Mouse (Mus musculus): ENCODE results near the gene Atp5c1. TPM values are rescaled to one million over a fixed set of nuclear protein-coding genes. Genes with fewer than 3 reads are reported as not detected.
A peak's percentile ranks its signal among the peaks of the same experiment; 100 is the strongest.

The Atp5c1 gene
- polyA plus RNA-seq, 2 experiments = 334 to 578 TPM

DNA sequence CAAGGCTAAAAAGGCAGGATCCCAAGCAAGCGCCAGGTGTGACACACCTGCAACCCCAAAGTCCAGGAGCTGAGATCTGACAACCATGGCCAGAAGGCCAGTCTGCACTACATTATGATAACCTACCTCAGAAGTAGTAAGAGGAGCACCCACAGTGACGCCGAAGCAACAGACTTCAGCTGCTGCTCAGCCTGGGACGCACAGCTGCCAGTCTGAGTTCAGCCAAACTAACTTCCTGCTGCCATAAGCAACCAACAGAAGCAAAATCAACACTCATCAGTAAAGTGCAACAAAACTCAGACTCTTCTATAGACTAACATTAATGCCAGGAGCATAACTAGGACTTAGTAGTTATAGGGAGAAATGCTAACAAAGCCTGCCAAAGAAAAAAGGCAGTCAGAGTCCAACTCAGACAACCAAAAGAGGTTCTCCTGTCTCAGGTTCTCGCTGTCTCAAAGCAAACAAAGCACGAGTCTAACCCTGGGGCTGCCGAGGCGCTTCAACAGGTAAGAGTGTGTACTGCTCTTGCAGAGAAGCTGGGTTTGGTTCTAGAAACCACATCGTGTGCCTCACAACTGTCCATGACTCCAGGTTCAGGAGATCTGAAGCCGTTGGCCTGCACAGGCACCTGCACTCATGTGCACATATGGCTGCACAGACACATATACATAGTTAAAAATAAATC, 65.2 kb downstream of the Atp5c1 start:
- TF ChIP-seq POLR2A (IDR thresholded peaks at IDR 0.05; ENCODE audit: borderline replicate concordance, extremely low read depth, insufficient read depth, insufficient read length) = no peak
- H3K27me3 ChIP-seq (ENCODE audit: control insufficient read depth, insufficient read depth, low read length) = no peaks in the 10 kb centered on the region
- no peak overlapping the region for H3K9ac ChIP-seq (ENCODE audit: low read depth, low read length, severe bottlenecking)
- H3K4me2 ChIP-seq (replicated peaks; ENCODE audit: low read depth, low read length, severe bottlenecking) = no peak overlapping the region
- WGBS = 84% methylated on average over 10 of the region's 10 CpGs
- H3K27ac ChIP-seq (replicated peaks; ENCODE audit: low read depth, low read length) = no peak overlapping the region
- DNase-seq (ENCODE audit: low spot score) (no peak), ATAC-seq (ENCODE audit: low FRiP score, low read depth) (no peak)
- H3K36me3 ChIP-seq (ENCODE audit: control insufficient read depth, insufficient read depth, low read length) = no peaks in the 10 kb centered on the region
- H3K4me3 ChIP-seq (replicated peaks; ENCODE audit: low read length) = no peak overlapping the region
- H3K4me1 ChIP-seq (ENCODE audit: control insufficient read depth, insufficient read depth, low read length) = no peaks in the 10 kb centered on the region
- H3K9me3 ChIP-seq (ENCODE audit: control insufficient read depth, low read length) = no peaks in the 10 kb centered on the region

DNA sequence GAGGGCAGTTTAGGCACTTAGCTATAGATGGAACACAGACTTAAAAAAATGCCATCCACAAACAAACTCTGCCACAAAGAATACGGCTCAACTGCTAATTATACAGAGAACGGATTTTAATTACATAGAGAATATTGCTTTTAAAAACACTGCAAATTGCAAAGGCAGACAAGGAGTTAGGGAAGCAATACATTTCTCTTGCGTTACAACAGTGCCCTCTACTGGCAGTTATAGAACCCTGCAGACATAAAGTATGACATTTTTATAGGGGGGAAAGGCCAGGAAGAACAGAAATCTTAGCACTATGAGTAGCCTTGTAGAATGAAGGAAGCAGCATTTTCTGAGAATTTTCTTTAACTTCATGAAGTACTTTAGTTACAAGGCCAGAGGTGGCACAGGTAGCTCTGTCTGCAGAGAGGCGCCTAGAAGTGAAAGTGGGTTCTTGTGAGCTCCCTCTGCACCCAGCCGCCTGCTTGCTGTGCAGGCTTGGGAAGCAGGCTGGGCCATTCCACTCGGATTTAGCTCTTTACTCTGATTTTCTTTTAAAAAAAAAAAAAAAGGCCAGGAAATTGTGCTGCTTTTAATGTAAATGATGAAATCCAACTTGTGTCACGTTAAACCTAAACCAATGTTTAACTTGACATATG, 69.9 kb downstream of the Atp5c1 start:
- Histone ChIP-seq H3K27me3 (ENCODE audit: control insufficient read depth, insufficient read depth, low read length) (no peaks in the 10 kb centered on the region), H3K9ac (ENCODE audit: low read depth, low read length, severe bottlenecking) (no peak overlapping the region), H3K36me3 (ENCODE audit: control insufficient read depth, insufficient read depth, low read length) (no peaks in the 10 kb centered on the region), H3K4me2 (replicated peaks; ENCODE audit: low read depth, low read length, severe bottlenecking) (no peak overlapping the region), H3K4me3 (replicated peaks; ENCODE audit: low read length) (no peak overlapping the region), H3K4me1 (ENCODE audit: control insufficient read depth, insufficient read depth, low read length) (no peaks in the 10 kb centered on the region), H3K9me3 (ENCODE audit: control insufficient read depth, low read length) (no peaks in the 10 kb centered on the region), H3K27ac (replicated peaks; ENCODE audit: low read depth, low read length) (no peak overlapping the region)
- TF ChIP-seq POLR2A (IDR thresholded peaks at IDR 0.05; ENCODE audit: borderline replicate concordance, extremely low read depth, insufficient read depth, insufficient read length) = no peak
- ATAC-seq (ENCODE audit: low FRiP score, low read depth) (0 out of 2 replicates have a peak, but pooled peaks have one; percentile 37), DNase-seq (ENCODE audit: low spot score) (peak; percentile 51)
- 29% methylated on average over 7 of the region's 7 CpGs for WGBS

DNA sequence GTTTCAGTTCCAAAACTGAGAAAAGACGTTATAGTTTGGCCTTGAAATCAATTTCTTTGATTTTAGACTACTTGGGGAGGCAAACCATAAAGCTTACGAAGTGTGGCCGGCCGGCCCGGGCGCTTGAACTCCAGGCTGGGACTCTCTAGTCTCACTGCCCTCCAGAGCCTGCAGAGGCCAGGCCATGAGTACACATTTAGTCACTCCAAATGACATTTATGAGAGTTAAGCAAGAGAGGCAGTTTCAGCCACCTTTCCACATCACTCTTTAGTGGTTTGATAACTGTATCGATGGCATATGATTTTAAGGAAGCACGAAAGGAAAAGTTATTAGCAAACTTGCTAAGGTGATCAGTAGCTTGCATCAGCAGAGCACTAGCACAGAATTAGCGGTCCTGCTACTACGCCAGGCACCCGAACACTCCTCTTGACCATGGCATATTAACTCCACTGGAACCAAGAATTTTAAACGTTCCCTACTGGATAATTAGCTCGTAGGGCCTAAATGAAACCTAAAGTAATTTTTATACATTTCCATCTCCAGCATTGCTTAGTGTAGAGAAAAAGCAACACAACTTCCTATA, 70.5 kb downstream of the Atp5c1 start:
- no peak overlapping the region for H3K4me3 ChIP-seq (replicated peaks; ENCODE audit: low read length)
- no peak overlapping the region for H3K27ac ChIP-seq (replicated peaks; ENCODE audit: low read depth, low read length)
- H3K27me3 ChIP-seq (ENCODE audit: control insufficient read depth, insufficient read depth, low read length) = no peaks in the 10 kb centered on the region
- no peaks in the 10 kb centered on the region for H3K4me1 ChIP-seq (ENCODE audit: control insufficient read depth, insufficient read depth, low read length)
- WGBS = 57% methylated on average over 13 of the region's 13 CpGs
- no peak overlapping the region for H3K4me2 ChIP-seq (replicated peaks; ENCODE audit: low read depth, low read length, severe bottlenecking)
- no peak for DNase-seq (ENCODE audit: low spot score)
- no peak for ATAC-seq (ENCODE audit: low FRiP score, low read depth)
- no peak for TF ChIP-seq POLR2A (IDR thresholded peaks at IDR 0.05; ENCODE audit: borderline replicate concordance, extremely low read depth, insufficient read depth, insufficient read length)
- no peaks in the 10 kb centered on the region for H3K9me3 ChIP-seq (ENCODE audit: control insufficient read depth, low read length)
- no peaks in the 10 kb centered on the region for H3K36me3 ChIP-seq (ENCODE audit: control insufficient read depth, insufficient read depth, low read length)
- no peak overlapping the region for H3K9ac ChIP-seq (ENCODE audit: low read depth, low read length, severe bottlenecking)

GRCm38 (mm10) chr2:10008593-10008992, 71.7 kb downstream of the Atp5c1 start:
- no peak overlapping the region for H3K9ac ChIP-seq (ENCODE audit: low read depth, low read length, severe bottlenecking)
- DNase-seq (ENCODE audit: low spot score) (no peak), ATAC-seq (ENCODE audit: low FRiP score, low read depth) (no peak)
- H3K27me3 ChIP-seq (ENCODE audit: control insufficient read depth, insufficient read depth, low read length) = no peaks in the 10 kb centered on the region
- 87% methylated on average over 4 of the region's 4 CpGs for WGBS
- no peaks in the 10 kb centered on the region for H3K9me3 ChIP-seq (ENCODE audit: control insufficient read depth, low read length)
- H3K27ac ChIP-seq (replicated peaks; ENCODE audit: low read depth, low read length) = no peak overlapping the region
- no peak for TF ChIP-seq POLR2A (IDR thresholded peaks at IDR 0.05; ENCODE audit: borderline replicate concordance, extremely low read depth, insufficient read depth, insufficient read length)
- no peaks in the 10 kb centered on the region for H3K4me1 ChIP-seq (ENCODE audit: control insufficient read depth, insufficient read depth, low read length)
- no peak overlapping the region for H3K4me3 ChIP-seq (replicated peaks; ENCODE audit: low read length)
- no peak overlapping the region for H3K4me2 ChIP-seq (replicated peaks; ENCODE audit: low read depth, low read length, severe bottlenecking)
- no peaks in the 10 kb centered on the region for H3K36me3 ChIP-seq (ENCODE audit: control insufficient read depth, insufficient read depth, low read length)

Other genes starting within 250 kb of the Atp5c1 start
- gene 4930412O13Rik, start 199.3 kb downstream of the Atp5c1 start, polyA plus RNA-seq (2012; rRNA removed) = 0.38 and 0.64 TPM in 2 replicates
- not detected in 2 replicates for gene 4930412O13Rik, start 199.3 kb downstream of the Atp5c1 start, polyA plus RNA-seq (2014; fragmentation: Nextera tagmentation; extraction: Ambion mirVana)
- not detected in 2 replicates for gene 9230102O04Rik, start 191.0 kb downstream of the Atp5c1 start, polyA plus RNA-seq (2012; rRNA removed)
- not detected in 2 replicates for gene 9230102O04Rik, start 191.0 kb downstream of the Atp5c1 start, polyA plus RNA-seq (2014; fragmentation: Nextera tagmentation; extraction: Ambion mirVana)
- 6.4 and 6.9 TPM in 2 replicates for gene Gata3, start 190.5 kb downstream of the Atp5c1 start, polyA plus RNA-seq (2012; rRNA removed)
- 27.0 and 29.4 TPM in 2 replicates for gene Gata3, start 190.5 kb downstream of the Atp5c1 start, polyA plus RNA-seq (2014; fragmentation: Nextera tagmentation; extraction: Ambion mirVana)
- gene Taf3, start 31.9 kb downstream of the Atp5c1 start, polyA plus RNA-seq (2012; rRNA removed) = 8.4 and 9.2 TPM in 2 replicates
- gene Taf3, start 31.9 kb downstream of the Atp5c1 start, polyA plus RNA-seq (2014; fragmentation: Nextera tagmentation; extraction: Ambion mirVana) = 12.4 and 14.5 TPM in 2 replicates
- 11.0 and 18.5 TPM in 2 replicates for gene Kin, start 83 bp upstream of the Atp5c1 start, polyA plus RNA-seq (2012; rRNA removed)
- gene Kin, start 83 bp upstream of the Atp5c1 start, polyA plus RNA-seq (2014; fragmentation: Nextera tagmentation; extraction: Ambion mirVana) = 25.3 and 27.4 TPM in 2 replicates
- 0.27 and 0.43 TPM in 2 replicates for gene Itih2, start 50.9 kb upstream of the Atp5c1 start, polyA plus RNA-seq (2012; rRNA removed)
- 0.19 TPM in 1 of 2 replicates, not detected in the other for gene Itih2, start 50.9 kb upstream of the Atp5c1 start, polyA plus RNA-seq (2014; fragmentation: Nextera tagmentation; extraction: Ambion mirVana)
- 12.2 and 13.5 TPM in 2 replicates for gene Itih5, start 73.1 kb upstream of the Atp5c1 start, polyA plus RNA-seq (2012; rRNA removed)
- 14.5 and 15.8 TPM in 2 replicates for gene Itih5, start 73.1 kb upstream of the Atp5c1 start, polyA plus RNA-seq (2014; fragmentation: Nextera tagmentation; extraction: Ambion mirVana)

Measured in limb, embryonic 14.5 days (tissue).